Mouse (Mus musculus) frontal cortex, adult (tissue): ENCODE measurements around the gene Bfsp2.

Experiments used
- ATAC-seq: cut with Nextera tagmentation; 2 replicates; pipeline ENCODE4 v1.9.2; 2017; ENCODE audit warnings: mild to moderate bottlenecking, moderate library complexity, mixed read lengths; ENCODE audit not compliant: low TSS enrichment

Bfsp2 gene

GRCm38 (mm10) chr9:103480044-103480576 is at the start of gene Bfsp2:
Bfsp2 (minus strand) TSS chr9:103480420.
- no peak for ATAC-seq

- no peak for ATAC-seq
These were observed 44.9 kb upstream of the Bfsp2 start for GRCm38 (mm10) chr9:103525041-103525537.

- peak; percentile 78 for ATAC-seq
These were observed 44.4 kb upstream of the Bfsp2 start for GRCm38 (mm10) chr9:103524600-103524999.

GRCm38 (mm10) chr9:103523742-103524403 is 43.7 kb upstream of the Bfsp2 start:
- ATAC-seq: peak; percentile 24; the same call in 1 of the 2 replicates

GRCm38 (mm10) chr9:103523008-103523407 is 42.8 kb upstream of the Bfsp2 start:
- no peak for ATAC-seq

- ATAC-seq: no peak
These were observed 33.7 kb upstream of the Bfsp2 start for GRCm38 (mm10) chr9:103513884-103514283.

- no peak for ATAC-seq
These were observed 32.0 kb upstream of the Bfsp2 start for GRCm38 (mm10) chr9:103512257-103512656.

- ATAC-seq: no peak
These were observed 26.9 kb upstream of the Bfsp2 start for GRCm38 (mm10) chr9:103506968-103507584.

GRCm38 (mm10) chr9:103505067-103505466 is 24.8 kb upstream of the Bfsp2 start:
- ATAC-seq: no peak

- ATAC-seq: peak; percentile 68
These were observed 24.4 kb upstream of the Bfsp2 start for GRCm38 (mm10) chr9:103504646-103505045.

- no peak for ATAC-seq
These were observed 23.5 kb upstream of the Bfsp2 start for GRCm38 (mm10) chr9:103503586-103504298.

- no peak for ATAC-seq
These were observed 22.4 kb upstream of the Bfsp2 start for GRCm38 (mm10) chr9:103502655-103503054.

- ATAC-seq: peak; percentile 84
These were observed 21.7 kb upstream of the Bfsp2 start for GRCm38 (mm10) chr9:103501861-103502364.

GRCm38 (mm10) chr9:103499366-103499765 is 19.1 kb upstream of the Bfsp2 start:
- ATAC-seq: no peak

- ATAC-seq: no peak
These were observed 18.5 kb upstream of the Bfsp2 start for GRCm38 (mm10) chr9:103498699-103499098.

- ATAC-seq: no peak
These were observed 15.2 kb upstream of the Bfsp2 start for GRCm38 (mm10) chr9:103495391-103495790.

- peak; percentile 96 for ATAC-seq
These were observed 14.3 kb upstream of the Bfsp2 start for GRCm38 (mm10) chr9:103494346-103495020.

GRCm38 (mm10) chr9:103491985-103492384 is 11.8 kb upstream of the Bfsp2 start:
- ATAC-seq: no peak

- peak; percentile 56 for ATAC-seq
These were observed 10.2 kb upstream of the Bfsp2 start for GRCm38 (mm10) chr9:103490439-103490838.

GRCm38 (mm10) chr9:103489883-103490282 is 9.7 kb upstream of the Bfsp2 start:
- no peak for ATAC-seq

GRCm38 (mm10) chr9:103489096-103489495 is 8.9 kb upstream of the Bfsp2 start:
- ATAC-seq: no peak

- ATAC-seq: no peak
These were observed 6.0 kb upstream of the Bfsp2 start for GRCm38 (mm10) chr9:103486262-103486661.
